10 mouse cellular contexts compared by ENCODE assay signal in genomic region chr7:133824579-133824978, GRCm38 (mm10). TPM values are rescaled to one million over a fixed set of nuclear protein-coding genes. Genes with fewer than 3 reads are reported as not detected.
DNase-seq lines count a peak whose midpoint lies in the region; ATAC-seq and TF ChIP-seq lines count a peak whose summit lies in the region.
"Had no signal": no experiment of that assay in that cellular context is flagged by ENCODE, and none has a peak within 500 bp of the region (broad histone marks: within the 10 kb centered on the region; RNA-seq: fewer than 3 reads in every experiment).

No protein-coding gene starts in this region.

- DNase-seq in 416B (ENCODE audit: low read depth) (peak; percentile 53), ES-E14 (ENCODE audit: low read depth, low spot score) (peak; percentile 40)
- peak in 2 of 3 experiments; percentile 4 to 6 for DNase-seq in liver, embryonic 14.5 days (ENCODE audit: low read depth in 3 of 3, low spot score in 3 of 3)
- DNase-seq in T-cell, adult 2 months (ENCODE audit: low spot score), result no peak
- no peak for DNase-seq in layer of hippocampus, postnatal 25 days (ENCODE audit: extremely low spot score in 1 of 2, low spot score in 1 of 2)
- DNase-seq in left cerebral cortex, adult 8-10 months (ENCODE audit: low spot score in 2 of 2), result no peak
- DNase-seq: heart, adult 18-20 months; right cerebral cortex, postnatal 4 days had no signal

- H3K9ac ChIP-seq in intestine, postnatal 0 days (ENCODE audit: low read depth, low read length), result no peak overlapping the region
- H3K9ac ChIP-seq in intestine, embryonic 16.5 days (ENCODE audit: low read depth, low read length), result no peak overlapping the region
- H3K9ac ChIP-seq in ES-E14 (ENCODE audit: insufficient read depth, low read depth, low read length, poor library complexity, severe bottlenecking), result no peak overlapping the region
- no peak overlapping the region for H3K9ac ChIP-seq in liver, embryonic 14.5 days (replicated peaks)

- no peaks in the 10 kb centered on the region for H3K4me1 ChIP-seq in intestine, postnatal 0 days (replicated peaks; ENCODE audit: control insufficient read depth, insufficient read depth, low read length)
- peaks cover 4% of the 10 kb centered on the region; the same call in 1 of the 2 replicates for H3K4me1 ChIP-seq in intestine, embryonic 16.5 days (ENCODE audit: control insufficient read depth, insufficient read depth, low read length)
- no peaks in the 10 kb centered on the region for H3K4me1 ChIP-seq in ES-E14 (ENCODE audit: control insufficient read depth in 2 of 2, insufficient read depth in 2 of 2, low read length in 2 of 2, poor library complexity in 1 of 2)
- H3K4me1 ChIP-seq in liver, embryonic 14.5 days (replicated peaks; ENCODE audit: control insufficient read depth in 2 of 2, insufficient read depth in 2 of 2, low read length in 1 of 2), result no peaks in the 10 kb centered on the region

- in situ Hi-C loops in ES-E14 (cut with MboI; ENCODE audit: low sequenced_read_pairs in 2 of 2, unreplicated experiment in 2 of 2), result no loop called here

- no peaks in the 10 kb centered on the region for H3K27me3 ChIP-seq in intestine, postnatal 0 days (replicated peaks; ENCODE audit: control insufficient read depth, insufficient read depth, low read length)
- H3K27me3 ChIP-seq in intestine, embryonic 16.5 days (replicated peaks; ENCODE audit: control insufficient read depth, insufficient read depth, low read length), result no peaks in the 10 kb centered on the region
- no peaks in the 10 kb centered on the region for H3K27me3 ChIP-seq in liver, embryonic 14.5 days (ENCODE audit: control insufficient read depth, insufficient read depth, low read length)

- H3K4me3 ChIP-seq in intestine, postnatal 0 days (ENCODE audit: low read depth, low read length), result no peak overlapping the region
- H3K4me3 ChIP-seq in intestine, embryonic 16.5 days (ENCODE audit: low read length), result no peak overlapping the region
- H3K4me3 ChIP-seq in ES-E14 (ENCODE audit: insufficient read depth in 1 of 2, low read depth in 1 of 2, low read length in 2 of 2, poor library complexity in 1 of 2, severe bottlenecking in 1 of 2), result no peak overlapping the region
- no peak overlapping the region for H3K4me3 ChIP-seq in liver, embryonic 14.5 days (ENCODE audit: insufficient read depth in 1 of 2, low read depth in 2 of 2, low read length in 2 of 2)

- no peak overlapping the region for H3K27ac ChIP-seq in intestine, postnatal 0 days (ENCODE audit: low read depth, low read length)
- no peak overlapping the region for H3K27ac ChIP-seq in intestine, embryonic 16.5 days (ENCODE audit: low read length)
- H3K27ac ChIP-seq in ES-E14 (ENCODE audit: insufficient read depth, low read depth, low read length, poor library complexity, severe bottlenecking), result no peak overlapping the region
- no peak overlapping the region for H3K27ac ChIP-seq in liver, embryonic 14.5 days

- H3K9me3 ChIP-seq in intestine, postnatal 0 days (ENCODE audit: control insufficient read depth), result no peaks in the 10 kb centered on the region
- peaks cover 4% of the 10 kb centered on the region; the same call in 1 of the 2 replicates for H3K9me3 ChIP-seq in intestine, embryonic 16.5 days (ENCODE audit: control insufficient read depth, low read length)
- no peaks in the 10 kb centered on the region for H3K9me3 ChIP-seq in ES-E14 (ENCODE audit: control insufficient read depth, insufficient read depth, low read depth, low read length)
- no peaks in the 10 kb centered on the region for H3K9me3 ChIP-seq in liver, embryonic 14.5 days (ENCODE audit: control insufficient read depth, low read length)

- no peaks in the 10 kb centered on the region for H3K36me3 ChIP-seq in intestine, postnatal 0 days (ENCODE audit: control insufficient read depth, insufficient read depth)
- H3K36me3 ChIP-seq in intestine, embryonic 16.5 days (ENCODE audit: control insufficient read depth, insufficient read depth, low read length), result no peaks in the 10 kb centered on the region
- H3K36me3 ChIP-seq in ES-E14 (ENCODE audit: control insufficient read depth, insufficient read depth, low read length, poor library complexity, severe bottlenecking), result no peaks in the 10 kb centered on the region
- no peaks in the 10 kb centered on the region for H3K36me3 ChIP-seq in liver, embryonic 14.5 days (replicated peaks; ENCODE audit: control insufficient read depth, insufficient read depth, low read depth)

- ATAC-seq in intestine, postnatal 0 days, result no peak
- ATAC-seq in intestine, embryonic 16.5 days, result no peak
- no peak for ATAC-seq in liver, embryonic 14.5 days (ENCODE audit: insufficient read depth)

- 97% methylated on average over 2 of the region's 2 CpGs for WGBS in intestine, postnatal 0 days
- 91% methylated on average over 2 of the region's 2 CpGs for WGBS in intestine, embryonic 16.5 days
- 53% methylated on average over 2 of the region's 2 CpGs for WGBS in liver, embryonic 14.5 days (ENCODE audit: insufficient replicate concordance)

- no peak for TF ChIP-seq EP300 in liver, embryonic 14.5 days (IDR thresholded peaks at IDR 0.05; ENCODE audit: low read depth)

- H3K4me2 ChIP-seq in intestine, postnatal 0 days (replicated peaks; ENCODE audit: low read depth), result no peak overlapping the region
- H3K4me2 ChIP-seq in intestine, embryonic 16.5 days (ENCODE audit: low read depth, low read length), result no peak overlapping the region
- H3K4me2 ChIP-seq in liver, embryonic 14.5 days (ENCODE audit: low read depth), result no peak overlapping the region

- peak; percentile 57 for TF ChIP-seq CTCF in intestine, postnatal 0 days (IDR thresholded peaks at IDR 0.05; ENCODE audit: low read depth)
- TF ChIP-seq CTCF in liver, embryonic 14.5 days (IDR thresholded peaks at IDR 0.05; ENCODE audit: low read depth), result peak; percentile 64

TF ChIP-seq in ES-E14, 5 proteins besides CTCF, POLR2A, EP300 and RAD21:
- TF ChIP-seq ZC3H11A (IDR thresholded peaks at IDR 0.05; ENCODE audit: borderline replicate concordance, low read depth, low read length) (peak; percentile 63), ZNF384 (IDR thresholded peaks at IDR 0.05; ENCODE audit: low read depth, low read length) (no peak)

RNA-seq across cellular contexts. Expression of gene Dhx32, which starts 42.1 kb away (rescaled TPM):
- polyA plus RNA-seq in intestine, postnatal 0 days (2015; fragmentation: Nextera tagmentation; extraction: Ambion mirVana), result 43.8 and 50.2 TPM in 2 replicates
- polyA plus RNA-seq in intestine, embryonic 16.5 days (2015; fragmentation: Nextera tagmentation; extraction: Ambion mirVana), result 89.5 and 93.9 TPM in 2 replicates
- total RNA-seq in ES-E14 (2012; rRNA removed), result 29.8 and 42.3 TPM in 2 replicates
- polyA plus RNA-seq in liver, embryonic 14.5 days (2012; rRNA removed), result 5.6 and 6.8 TPM in 2 replicates
- 10.6 and 12.0 TPM in 2 replicates for polyA plus RNA-seq in liver, embryonic 14.5 days (2014; fragmentation: Nextera tagmentation; extraction: Ambion mirVana)
- total RNA-seq in layer of hippocampus, postnatal 25 days (2021), result 10 to 100 TPM; 39.5 to 44.2 TPM
- 10 to 100 TPM; 42.4 to 47.2 (median 43.2) TPM for total RNA-seq in left cerebral cortex, adult 8-10 months (2022)

RNA-seq across cellular contexts. Expression of gene Fank1, which starts 47.9 kb away (rescaled TPM):
- polyA plus RNA-seq in intestine, postnatal 0 days (2015; fragmentation: Nextera tagmentation; extraction: Ambion mirVana), result 0.17 and 0.42 TPM in 2 replicates
- 0.54 and 0.56 TPM in 2 replicates for polyA plus RNA-seq in intestine, embryonic 16.5 days (2015; fragmentation: Nextera tagmentation; extraction: Ambion mirVana)
- 0.21 and 0.62 TPM in 2 replicates for total RNA-seq in ES-E14 (2012; rRNA removed)
- 0.04 and 0.05 TPM in 2 replicates for polyA plus RNA-seq in liver, embryonic 14.5 days (2012; rRNA removed)
- 0.11 TPM in 1 of 2 replicates, not detected in the other for polyA plus RNA-seq in liver, embryonic 14.5 days (2014; fragmentation: Nextera tagmentation; extraction: Ambion mirVana)
- total RNA-seq in layer of hippocampus, postnatal 25 days (2021), result 1 to 10 TPM; 2.4 to 2.7 TPM
- total RNA-seq in left cerebral cortex, adult 8-10 months (2022), result 1 to 10 TPM; 3.3 to 4.5 (median 4.1) TPM
- total RNA-seq: heart, adult 18-20 months had no signal

Comparison
In these comparisons a context has a peak if more than half of its experiments do, and no peak if none do; other contexts are left out.
1. DNase-seq: peak in 416B (single experiment), ES-E14 (single experiment) and liver, embryonic 14.5 days (2 of 3); none in T-cell, adult 2 months (single experiment), layer of hippocampus, postnatal 25 days (0 of 2) and left cerebral cortex, adult 8-10 months (0 of 2).